Mouse (Mus musculus) midbrain, embryonic 13.5 days (tissue): ENCODE data around the gene Cep250. TPM values are rescaled to one million over a fixed set of nuclear protein-coding genes. Genes with fewer than 3 reads are reported as not detected.

Experiments used
- ATAC-seq: fragments of 200-750 bp; cut with Nextera tagmentation; 2 replicates; pipeline ENCODE4 v1.8.0; 2017; ENCODE audit warnings: mild to moderate bottlenecking, moderate TSS enrichment, moderate library complexity
- H3K27ac ChIP-seq: fragments of 300-500 bp; sonication (generic); 2 replicates; pipeline ENCODE4 v1.5.1; 2015; ENCODE audit warnings: inconsistent platforms, mild to moderate bottlenecking, moderate library complexity
- H3K27me3 ChIP-seq: fragments of 300-500 bp; sonication (generic); 2 replicates; pipeline ENCODE4 v1.6.1; 2015; ENCODE audit warnings: mild to moderate bottlenecking, inconsistent platforms
- H3K36me3 ChIP-seq: fragments of 300-500 bp; sonication (generic); 2 replicates; pipeline ENCODE4 v1.6.1; 2015; ENCODE audit warnings: mild to moderate bottlenecking, inconsistent platforms
- H3K4me1 ChIP-seq: fragments of 300-500 bp; sonication (generic); replicated peaks from 2 replicates; pipeline ENCODE4 v1.6.1; 2015; ENCODE audit warnings: inconsistent platforms
- H3K4me2 ChIP-seq: fragments of 300-500 bp; sonication (generic); replicated peaks from 2 replicates; pipeline ENCODE4 v1.6.1; 2015; ENCODE audit warnings: moderate library complexity, mild to moderate bottlenecking, inconsistent platforms
- H3K4me3 ChIP-seq: fragments of 300-500 bp; sonication (generic); replicated peaks from 2 replicates; pipeline ENCODE4 v1.5.1; 2015; ENCODE audit warnings: mild to moderate bottlenecking, inconsistent platforms
- H3K9ac ChIP-seq: fragments of 300-500 bp; sonication (generic); replicated peaks from 2 replicates; pipeline ENCODE4 v1.6.1; 2015; ENCODE audit warnings: mild to moderate bottlenecking, inconsistent platforms
- H3K9me3 ChIP-seq: fragments of 300-500 bp; sonication (generic); 2 replicates; pipeline ENCODE4 v1.6.1; 2016; ENCODE audit warnings: mild to moderate bottlenecking, inconsistent platforms
- WGBS: fragments of 180-500 bp; shearing (Covaris S2); methylation state at CpG from one replicate; pipeline ENCODE4 v1.1.7; 2015; 5-methylcytosine and 5-hydroxymethylcytosine counted together
- polyA plus RNA-seq: library from polyadenylated mRNA; unstranded; fragments of >200 nt; fragmentation: Nextera tagmentation; extraction: Ambion mirVana; gene quantifications from 2 replicates; pipeline ENCODE4 v1.2.1, GENCODE M21; 2015

The Cep250 gene
- polyA plus RNA-seq, 1 experiment from 2014 or later, result 21.2 TPM

- Histone ChIP-seq H3K4me3 (no peak overlapping the region), H3K4me1 (no peaks in the 10 kb centered on the region), H3K9ac (no peak overlapping the region), H3K36me3 (peaks cover 90% of the 10 kb centered on the region), H3K4me2 (no peak overlapping the region), H3K9me3 (no peaks in the 10 kb centered on the region), H3K27me3 (no peaks in the 10 kb centered on the region), H3K27ac (no peak overlapping the region)
- no peak for ATAC-seq
- WGBS, result 81% methylated on average over 14 of the region's 14 CpGs
Measured at GRCm38 (mm10) chr2:155974087-155974731, 18.0 kb downstream of the Cep250 start.

DNA sequence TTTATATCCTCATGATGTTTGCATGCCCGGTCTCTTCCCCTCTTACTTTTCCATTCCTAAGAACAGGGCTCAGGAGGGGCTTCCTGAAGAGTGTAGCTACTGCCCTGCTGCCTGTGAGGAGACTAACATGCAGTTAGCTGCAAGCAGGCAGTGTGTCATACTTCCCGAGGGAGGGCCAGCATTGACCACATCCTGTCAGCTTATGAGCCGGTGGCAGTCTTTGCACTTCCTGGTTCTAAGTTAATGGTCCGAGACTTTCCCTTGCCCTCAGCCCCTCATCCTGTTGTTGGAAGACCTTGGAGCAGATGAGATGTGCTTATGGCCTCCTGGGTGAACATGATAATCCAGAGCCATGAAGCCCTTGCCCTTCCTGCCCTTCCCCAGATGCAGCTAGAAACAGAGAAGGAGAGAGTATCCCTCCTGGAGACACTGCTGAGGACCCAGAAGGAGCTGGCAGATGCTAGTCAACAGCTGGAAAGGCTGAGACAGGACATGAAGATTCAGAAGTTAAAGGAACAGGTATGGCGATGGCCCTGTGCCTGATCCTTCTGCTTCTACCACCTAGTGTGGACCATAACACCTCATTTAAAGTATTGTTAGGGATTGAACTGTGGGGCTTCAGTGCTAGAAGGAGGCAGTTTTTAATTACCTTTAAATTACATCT lies 23.2 kb downstream of the Cep250 start:
- Histone ChIP-seq H3K4me2 (no peak overlapping the region), H3K36me3 (peaks cover 92% of the 10 kb centered on the region), H3K4me3 (no peak overlapping the region), H3K9me3 (no peaks in the 10 kb centered on the region), H3K27ac (no peak overlapping the region), H3K9ac (no peak overlapping the region), H3K27me3 (no peaks in the 10 kb centered on the region), H3K4me1 (no peaks in the 10 kb centered on the region)
- no peak for ATAC-seq
- WGBS, result 91% methylated on average over 5 of the region's 5 CpGs

GRCm38 (mm10) chr2:155985776-155986175 lies 29.5 kb downstream of the Cep250 start:
- Histone ChIP-seq H3K4me3 (no peak overlapping the region), H3K27ac (no peak overlapping the region), H3K4me2 (no peak overlapping the region), H3K36me3 (peaks cover 98% of the 10 kb centered on the region), H3K9ac (no peak overlapping the region), H3K4me1 (no peaks in the 10 kb centered on the region), H3K9me3 (no peaks in the 10 kb centered on the region), H3K27me3 (no peaks in the 10 kb centered on the region)
- 91% methylated on average over 7 of the region's 7 CpGs for WGBS
- no peak for ATAC-seq

GRCm38 (mm10) chr2:155987131-155987530 lies 30.9 kb downstream of the Cep250 start:
- WGBS, result 98% methylated on average over 6 of the region's 6 CpGs
- H3K27ac ChIP-seq, result no peak overlapping the region
- H3K27me3 ChIP-seq, result no peaks in the 10 kb centered on the region
- H3K4me3 ChIP-seq, result no peak overlapping the region
- no peaks in the 10 kb centered on the region for H3K4me1 ChIP-seq
- no peak overlapping the region for H3K4me2 ChIP-seq
- no peak overlapping the region for H3K9ac ChIP-seq
- H3K36me3 ChIP-seq, result peaks cover 99% of the 10 kb centered on the region
- H3K9me3 ChIP-seq, result no peaks in the 10 kb centered on the region
- ATAC-seq, result no peak

GRCm38 (mm10) chr2:155989085-155989484 lies 32.8 kb downstream of the Cep250 start:
- Histone ChIP-seq H3K4me3 (no peak overlapping the region), H3K36me3 (peaks cover 100% of the 10 kb centered on the region), H3K4me2 (no peak overlapping the region), H3K27me3 (no peaks in the 10 kb centered on the region), H3K27ac (no peak overlapping the region), H3K4me1 (no peaks in the 10 kb centered on the region), H3K9me3 (no peaks in the 10 kb centered on the region), H3K9ac (no peak overlapping the region)
- WGBS, result 80% methylated on average over 4 of the region's 4 CpGs
- ATAC-seq, result no peak

DNA sequence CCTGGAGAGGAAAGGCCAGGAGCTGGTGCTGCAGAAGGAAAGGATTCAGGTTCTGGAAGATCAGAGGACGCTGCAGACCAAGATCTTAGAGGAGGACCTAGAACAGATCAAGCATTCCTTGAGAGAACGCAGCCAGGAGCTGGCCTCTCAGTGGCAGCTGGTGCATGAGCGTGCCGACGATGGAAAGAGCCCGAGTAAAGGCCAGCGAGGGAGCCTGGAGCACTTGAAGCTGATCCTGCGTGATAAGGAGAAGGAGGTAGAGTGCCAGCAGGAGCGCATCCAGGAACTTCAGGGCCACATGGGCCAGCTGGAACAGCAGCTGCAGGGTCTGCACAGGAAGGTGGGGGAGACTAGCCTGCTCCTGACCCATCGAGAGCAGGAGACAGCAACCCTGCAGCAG lies 34.9 kb downstream of the Cep250 start:
- H3K9ac ChIP-seq, result no peak overlapping the region
- no peaks in the 10 kb centered on the region for H3K9me3 ChIP-seq
- H3K27ac ChIP-seq, result no peak overlapping the region
- no peak for ATAC-seq
- peaks cover 100% of the 10 kb centered on the region for H3K36me3 ChIP-seq
- no peaks in the 10 kb centered on the region for H3K4me1 ChIP-seq
- 97% methylated on average over 10 of the region's 10 CpGs for WGBS
- no peaks in the 10 kb centered on the region for H3K27me3 ChIP-seq
- H3K4me3 ChIP-seq, result no peak overlapping the region
- H3K4me2 ChIP-seq, result no peak overlapping the region

DNA sequence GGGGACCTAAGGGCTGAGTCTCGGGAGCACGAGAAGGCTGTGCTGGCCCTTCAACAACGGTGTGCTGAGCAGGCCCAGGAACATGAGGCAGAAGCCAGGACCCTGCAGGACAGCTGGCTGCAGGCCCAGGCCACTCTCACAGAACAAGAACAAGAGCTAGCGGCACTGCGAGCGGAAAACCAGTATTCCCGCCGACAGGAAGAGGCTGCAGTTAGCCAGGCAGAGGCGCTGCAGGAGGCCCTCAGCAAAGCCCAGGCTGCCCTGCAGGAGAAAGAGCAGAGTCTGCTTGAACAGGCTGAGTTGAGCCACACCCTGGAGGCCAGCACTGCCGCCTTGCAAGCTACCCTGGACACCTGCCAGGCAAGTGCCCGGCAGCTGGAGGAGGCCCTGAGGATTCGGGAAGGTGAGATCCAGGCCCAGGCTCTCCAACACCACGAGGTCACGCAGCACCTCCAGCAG lies 35.6 kb downstream of the Cep250 start:
- H3K4me1 ChIP-seq, result no peaks in the 10 kb centered on the region
- WGBS, result 89% methylated on average over 14 of the region's 14 CpGs
- H3K36me3 ChIP-seq, result peaks cover 100% of the 10 kb centered on the region
- H3K9ac ChIP-seq, result no peak overlapping the region
- H3K4me2 ChIP-seq, result no peak overlapping the region
- no peak overlapping the region for H3K27ac ChIP-seq
- no peaks in the 10 kb centered on the region for H3K9me3 ChIP-seq
- no peak for ATAC-seq
- H3K27me3 ChIP-seq, result no peaks in the 10 kb centered on the region
- H3K4me3 ChIP-seq, result no peak overlapping the region

GRCm38 (mm10) chr2:156005393-156005792 lies 49.1 kb downstream of the Cep250 start:
- H3K4me2 ChIP-seq, result no peak overlapping the region
- H3K9ac ChIP-seq, result no peak overlapping the region
- H3K36me3 ChIP-seq, result peaks cover 15% of the 10 kb centered on the region
- no peak for ATAC-seq
- H3K27ac ChIP-seq, result no peak overlapping the region
- H3K4me3 ChIP-seq, result no peak overlapping the region
- no peaks in the 10 kb centered on the region for H3K9me3 ChIP-seq
- H3K4me1 ChIP-seq, result peaks cover 15% of the 10 kb centered on the region
- 92% methylated on average over 4 of the region's 4 CpGs for WGBS
- no peaks in the 10 kb centered on the region for H3K27me3 ChIP-seq

DNA sequence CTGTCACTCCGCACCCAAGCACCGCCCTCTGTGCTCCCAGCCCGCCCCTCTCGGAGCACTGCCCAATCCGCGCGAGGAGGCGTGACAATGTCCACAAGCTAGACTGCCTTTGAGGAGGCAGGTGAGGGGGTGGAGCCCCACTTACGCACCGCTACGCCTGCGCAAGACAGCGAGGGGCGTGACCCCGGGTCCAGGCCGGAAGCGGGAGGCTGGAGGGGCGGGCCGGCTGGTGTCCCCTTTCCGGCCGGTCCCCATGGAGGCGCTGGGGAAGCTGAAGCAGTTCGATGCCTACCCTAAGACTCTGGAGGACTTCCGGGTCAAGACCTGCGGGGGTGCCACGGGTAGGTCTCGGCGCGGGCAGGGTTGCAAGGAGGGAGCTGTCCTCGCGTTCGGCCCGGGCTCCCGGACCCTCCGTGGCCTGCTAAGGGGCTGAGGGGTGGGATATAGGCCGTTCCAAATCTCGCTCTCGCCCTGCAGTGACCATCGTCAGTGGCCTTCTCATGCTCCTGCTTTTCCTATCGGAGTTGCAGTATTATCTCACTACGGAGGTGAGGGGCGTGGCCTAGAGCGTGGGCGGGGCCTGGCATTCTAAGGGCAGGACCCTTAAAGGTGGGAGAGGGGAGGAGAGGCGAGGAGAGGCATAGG lies 51.8 kb downstream of the Cep250 start, which contains the start of the genes 6430550D23Rik and Ergic3:
TSS of gene 6430550D23Rik (minus strand) at position 90 of the 645 bp plus-strand sequence.
TSS of gene Ergic3 (plus strand) at position 158 of the 645 bp plus-strand sequence.
- peak within 1 kb of the TSS; percentile 71 for H3K4me2 ChIP-seq
- H3K9ac ChIP-seq, result peak within 1 kb of the TSS; percentile 74
- H3K4me1 ChIP-seq, result peaks cover 15% of the 10 kb centered on the region
- peak within 1 kb of the TSS; percentile 63; the same call in 1 of the 2 replicates for H3K27ac ChIP-seq
- peak; percentile 100 for ATAC-seq
- under 1% methylated on average over 44 of the region's 45 CpGs for WGBS
- H3K4me3 ChIP-seq, result peak within 1 kb of the TSS; percentile 66
- H3K9me3 ChIP-seq, result no peaks in the 10 kb centered on the region
- H3K27me3 ChIP-seq, result no peaks in the 10 kb centered on the region
- H3K36me3 ChIP-seq, result peaks cover 35% of the 10 kb centered on the region

- no peaks in the 10 kb centered on the region for H3K9me3 ChIP-seq
- H3K9ac ChIP-seq, result no peak overlapping the region
- no peak overlapping the region for H3K4me2 ChIP-seq
- no peak overlapping the region for H3K4me3 ChIP-seq
- H3K27me3 ChIP-seq, result no peaks in the 10 kb centered on the region
- no peaks in the 10 kb centered on the region for H3K4me1 ChIP-seq
- peaks cover 69% of the 10 kb centered on the region for H3K36me3 ChIP-seq
- no peak overlapping the region for H3K27ac ChIP-seq
- no peak for ATAC-seq
- 90% methylated on average over 3 of the region's 3 CpGs for WGBS
Measured at GRCm38 (mm10) chr2:156018106-156018505, 61.8 kb downstream of the Cep250 start.

- no peak for ATAC-seq
- H3K4me1 ChIP-seq, result no peaks in the 10 kb centered on the region
- H3K36me3 ChIP-seq, result peaks cover 38% of the 10 kb centered on the region
- no peak overlapping the region for H3K27ac ChIP-seq
- H3K4me2 ChIP-seq, result no peak overlapping the region
- H3K9me3 ChIP-seq, result no peaks in the 10 kb centered on the region
- H3K27me3 ChIP-seq, result no peaks in the 10 kb centered on the region
- WGBS, result 87% methylated on average over 8 of the region's 8 CpGs
- no peak overlapping the region for H3K4me3 ChIP-seq
- no peak overlapping the region for H3K9ac ChIP-seq
Measured at GRCm38 (mm10) chr2:156021219-156021618, 65.0 kb downstream of the Cep250 start.

- Histone ChIP-seq H3K27ac (no peak overlapping the region), H3K27me3 (no peaks in the 10 kb centered on the region), H3K4me1 (no peaks in the 10 kb centered on the region), H3K9ac (no peak overlapping the region), H3K4me3 (no peak overlapping the region), H3K36me3 (peaks cover 32% of the 10 kb centered on the region), H3K4me2 (no peak overlapping the region), H3K9me3 (no peaks in the 10 kb centered on the region)
- 93% methylated on average over 2 of the region's 2 CpGs for WGBS
- ATAC-seq, result no peak
Measured at GRCm38 (mm10) chr2:156021765-156022164, 65.5 kb downstream of the Cep250 start.
